Mouse (Mus musculus): Measurements from ENCODE around the gene Egfr.
A peak's percentile ranks its signal among the peaks of the same experiment; 100 is the strongest.

Egfr gene

DNA sequence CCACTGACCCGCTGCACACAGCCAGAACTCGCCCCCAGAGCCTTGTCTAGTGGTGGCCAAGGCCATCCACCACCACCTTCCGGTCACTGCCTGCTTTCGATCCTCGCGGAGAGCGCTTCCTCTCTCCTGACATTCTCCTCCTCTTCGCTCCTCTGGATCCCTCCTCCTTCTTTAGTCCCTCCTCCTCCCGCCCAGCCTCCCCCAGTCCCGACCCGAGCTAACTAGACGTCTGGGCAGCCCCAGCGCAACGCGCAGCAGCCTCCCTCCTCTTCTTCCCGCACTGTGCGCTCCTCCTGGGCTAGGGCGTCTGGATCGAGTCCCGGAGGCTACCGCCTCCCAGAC, at the start of gene Egfr:
Gene Egfr, plus strand, starts transcription at position 197 of the 342 bp plus-strand sequence.
- DNase-seq (ENCODE audit: low spot score in 2 of 2) = peak in 1 of 2 experiments; percentile 82

GRCm38 (mm10) chr11:16703221-16703620, 48.8 kb upstream of the Egfr start:
- DNase-seq (ENCODE audit: low spot score in 2 of 2) = no peak

DNA sequence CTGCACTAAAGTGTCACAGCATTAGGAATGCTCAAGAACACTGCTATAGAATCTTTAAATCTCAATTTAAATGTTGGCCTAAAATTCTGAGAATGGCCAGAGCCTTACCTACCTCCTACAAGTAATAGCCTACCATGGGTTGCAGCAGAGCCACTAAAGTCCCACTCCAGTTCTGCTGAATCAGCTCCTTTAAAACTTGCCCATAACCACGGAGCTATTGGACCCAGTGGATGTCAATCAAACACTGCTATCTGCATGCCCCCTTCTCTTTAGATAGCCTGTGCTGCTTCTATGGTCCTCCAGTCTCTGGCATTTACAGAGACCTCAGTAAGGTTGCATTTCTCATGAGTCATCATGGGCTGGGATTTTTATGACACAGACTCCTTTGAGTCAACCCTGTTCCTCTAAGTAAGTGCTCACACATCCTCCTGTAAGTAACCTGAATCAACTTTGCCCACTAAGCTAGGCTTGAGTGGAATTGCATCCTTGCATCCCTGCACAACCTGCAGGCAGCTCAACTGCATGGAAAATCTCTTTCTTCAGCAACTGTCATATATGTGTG, 16.8 kb upstream of the Egfr start:
- DNase-seq (ENCODE audit: low spot score in 2 of 2) = no peak

GRCm38 (mm10) chr11:16737323-16737722, 14.7 kb upstream of the Egfr start:
- DNase-seq (ENCODE audit: low spot score in 2 of 2) = no peak

DNA sequence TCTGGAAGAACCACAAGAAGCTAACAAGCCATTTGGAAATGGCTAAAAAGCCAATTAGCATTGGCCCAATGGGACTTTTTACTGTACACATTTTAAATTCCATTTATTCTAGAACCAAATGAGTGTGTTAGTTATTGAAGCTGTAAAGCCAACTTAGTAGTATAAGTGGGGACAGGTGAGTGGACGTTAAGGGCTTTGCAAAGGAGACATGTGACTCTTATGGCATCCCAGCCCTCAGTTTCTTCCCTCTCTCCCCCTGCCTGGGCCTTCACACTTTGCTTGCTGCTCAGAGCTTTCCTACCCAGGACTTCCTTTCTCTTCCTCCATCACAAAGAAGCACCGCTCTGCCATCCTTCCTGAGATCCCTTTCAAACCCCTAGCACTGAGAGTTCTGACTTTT, 13.3 kb upstream of the Egfr start:
- DNase-seq (ENCODE audit: low spot score in 2 of 2) = no peak

DNA sequence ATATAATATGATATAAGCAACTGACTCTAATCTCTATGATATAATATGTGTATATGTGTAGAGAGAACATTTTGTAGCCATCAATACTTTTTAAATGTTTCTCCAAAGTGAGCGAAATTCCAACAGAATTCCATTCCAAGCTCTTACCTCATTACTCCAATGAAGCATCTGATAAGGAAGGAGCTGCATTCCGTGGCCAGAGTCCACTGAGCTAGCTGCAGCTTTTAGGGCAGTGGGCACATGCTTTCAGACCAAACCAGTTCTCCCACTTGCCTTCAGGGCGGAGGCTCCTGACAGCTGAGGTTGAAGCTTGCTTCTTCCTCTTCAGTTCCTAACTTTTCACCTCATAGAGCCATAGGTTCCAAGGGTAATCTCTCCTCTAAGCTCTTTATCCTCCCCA, 12.8 kb upstream of the Egfr start:
- DNase-seq (ENCODE audit: low spot score in 2 of 2) = no peak

DNA sequence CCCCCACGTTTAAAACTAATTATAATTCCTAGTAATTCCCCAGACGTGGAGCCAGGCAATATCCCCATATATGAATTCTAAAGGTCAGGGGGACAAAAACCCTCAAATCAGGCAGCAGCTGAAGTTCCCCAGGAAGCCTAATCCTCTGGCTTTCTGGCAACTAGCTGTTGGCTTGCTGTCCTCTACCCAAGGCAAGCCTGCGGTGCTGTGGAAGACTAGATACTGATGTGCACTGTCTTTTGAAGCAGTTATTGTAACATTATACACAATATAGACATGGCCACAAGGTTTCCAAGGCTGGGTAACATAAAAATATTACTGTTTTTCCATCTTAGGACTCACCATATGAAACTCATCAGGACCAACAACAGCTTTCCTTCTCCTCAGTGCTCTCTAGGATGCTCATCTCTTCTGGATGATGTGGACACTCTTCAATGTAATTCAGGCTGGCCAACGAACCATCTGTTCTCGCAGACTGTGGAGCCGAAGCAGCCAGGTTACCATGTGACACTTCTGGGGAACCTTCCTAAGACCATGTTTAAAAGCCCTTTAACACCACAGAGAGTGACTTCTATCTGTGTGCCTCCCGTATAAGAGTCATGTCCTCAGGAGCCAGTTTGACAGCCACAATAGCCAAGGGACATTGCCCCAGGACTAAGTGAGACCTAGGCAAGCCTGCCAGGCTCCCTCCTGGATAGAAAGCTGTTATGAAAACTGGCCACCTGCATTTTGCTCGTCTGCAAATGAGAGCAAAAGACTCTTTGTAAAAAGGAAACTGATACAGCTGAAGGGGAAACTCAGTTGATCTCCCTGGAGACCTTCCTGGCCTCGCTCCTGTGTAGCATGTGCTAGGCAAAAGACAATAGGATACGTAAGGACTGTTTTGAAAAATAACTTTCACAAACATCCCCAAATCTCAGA, 11.1 kb upstream of the Egfr start:
- DNase-seq (ENCODE audit: low spot score in 2 of 2) = no peak

DNA sequence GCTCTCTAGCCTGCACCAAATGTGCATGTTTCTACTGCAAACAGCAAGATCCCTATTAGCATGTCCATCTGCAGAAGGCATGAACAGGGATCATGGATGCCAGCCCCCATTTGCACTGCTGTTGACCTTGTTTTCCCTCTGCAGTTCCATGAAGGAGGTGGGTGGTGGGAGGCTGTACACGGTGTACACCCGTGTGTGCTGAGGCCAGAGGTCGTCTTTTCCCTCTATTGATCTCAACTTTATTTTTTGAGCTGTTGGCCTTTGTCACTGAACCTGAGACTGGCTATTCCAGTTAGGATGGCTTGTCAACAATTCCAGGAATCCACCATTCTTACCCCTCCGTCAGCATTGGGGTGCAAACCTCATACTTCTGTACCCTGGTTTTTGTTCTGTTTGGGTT, 9.8 kb upstream of the Egfr start:
- DNase-seq (ENCODE audit: low spot score in 2 of 2) = no peak

DNA sequence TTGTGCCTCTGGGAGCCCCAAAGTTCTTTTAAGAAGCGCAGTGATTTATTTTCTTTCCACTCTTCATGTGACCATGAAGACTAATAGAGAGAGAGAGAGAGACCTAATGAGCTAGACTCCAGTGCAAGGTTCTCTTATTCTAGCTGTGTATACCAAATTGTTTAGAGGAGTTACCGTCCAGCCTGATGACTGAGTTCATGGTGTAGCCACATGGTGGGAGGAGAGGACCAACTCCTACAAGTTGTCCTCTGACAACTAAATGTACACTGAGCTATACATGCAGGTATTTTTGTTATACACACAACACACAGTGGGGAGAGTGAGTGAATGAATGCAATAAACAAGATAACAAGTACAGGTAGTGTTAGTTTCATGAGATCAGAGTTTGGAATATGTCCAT, 9.2 kb upstream of the Egfr start:
- DNase-seq (ENCODE audit: low spot score in 2 of 2) = no peak

- DNase-seq (ENCODE audit: low spot score in 2 of 2) = no peak
These were observed 483 bp upstream of the Egfr start for GRCm38 (mm10) chr11:16751457-16751982.

GRCm38 (mm10) chr11:16752349-16753153, 548 bp downstream of the Egfr start:
- peak; percentile 18 to 65 for DNase-seq (ENCODE audit: low spot score in 2 of 2)

- peak in 1 of 2 experiments; percentile 47 for DNase-seq (ENCODE audit: low spot score in 2 of 2)
These were observed 1.4 kb downstream of the Egfr start for GRCm38 (mm10) chr11:16753154-16754040.

GRCm38 (mm10) chr11:16759930-16760329, 7.9 kb downstream of the Egfr start:
- DNase-seq (ENCODE audit: low spot score in 2 of 2) = no peak

DNA sequence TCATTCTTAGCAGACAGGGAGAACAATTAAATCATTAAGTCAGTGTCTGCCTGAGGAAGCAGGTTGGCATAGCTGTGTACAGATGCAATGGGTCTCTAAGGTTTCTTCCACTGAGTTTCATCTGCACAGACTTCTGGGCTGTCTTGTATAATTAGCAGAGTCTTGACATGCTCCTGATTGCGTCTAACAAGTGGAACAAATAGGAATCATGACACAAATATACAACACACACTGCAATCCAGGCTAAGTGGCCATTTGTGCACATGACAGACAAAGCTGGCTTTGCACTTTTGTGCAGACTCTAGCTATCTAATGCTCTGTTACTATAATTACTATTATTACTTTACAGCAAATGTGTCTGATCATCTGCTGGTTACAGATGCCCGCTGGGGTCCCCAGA, 9.2 kb downstream of the Egfr start:
- DNase-seq (ENCODE audit: low spot score in 2 of 2) = no peak

DNA sequence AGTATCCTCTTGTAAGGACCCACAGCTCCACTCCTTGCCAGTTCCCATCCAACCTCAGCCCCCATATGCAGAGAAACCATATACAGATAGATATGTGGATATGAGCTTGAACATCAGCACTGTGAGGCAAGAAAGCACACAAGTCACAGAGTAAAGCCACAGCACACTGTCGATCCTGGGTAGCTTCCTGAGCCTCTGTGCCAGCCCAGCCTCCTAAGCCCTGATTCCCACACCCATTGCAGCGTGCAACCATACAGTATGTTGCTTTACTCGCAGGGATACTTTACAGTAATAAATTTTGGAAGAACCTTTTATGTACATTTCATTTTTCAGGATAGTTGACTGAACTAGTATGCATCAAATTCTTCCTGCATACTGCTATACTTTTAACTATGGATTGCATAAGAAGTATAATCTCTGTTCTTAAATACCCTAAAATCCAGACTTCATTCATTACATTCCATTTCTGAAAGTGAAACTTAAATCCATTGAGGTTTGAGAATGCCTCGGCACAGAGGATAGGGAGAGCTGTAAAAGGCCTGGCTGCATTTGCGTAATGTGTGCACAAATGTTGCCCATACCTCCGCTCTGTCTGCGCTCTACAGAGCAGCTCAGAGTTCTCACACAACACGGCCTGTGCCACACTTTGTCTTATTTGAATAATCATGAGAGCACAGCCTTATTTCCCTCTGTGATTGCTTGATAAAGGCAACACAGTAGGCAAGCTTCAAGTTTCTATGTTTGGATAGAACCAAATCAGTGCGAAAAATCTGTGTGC, 14.2 kb downstream of the Egfr start:
- DNase-seq (ENCODE audit: low spot score in 2 of 2) = no peak

GRCm38 (mm10) chr11:16767984-16768383, 16.0 kb downstream of the Egfr start:
- no peak for DNase-seq (ENCODE audit: low spot score in 2 of 2)

GRCm38 (mm10) chr11:16769276-16769675, 17.3 kb downstream of the Egfr start:
- DNase-seq (ENCODE audit: low spot score in 2 of 2) = peak in 1 of 2 experiments; percentile 48

- no peak for DNase-seq (ENCODE audit: low spot score in 2 of 2)
These were observed 17.8 kb downstream of the Egfr start for GRCm38 (mm10) chr11:16769709-16770303.

- no peak for DNase-seq (ENCODE audit: low spot score in 2 of 2)
These were observed 19.0 kb downstream of the Egfr start for GRCm38 (mm10) chr11:16770966-16771365.

DNA sequence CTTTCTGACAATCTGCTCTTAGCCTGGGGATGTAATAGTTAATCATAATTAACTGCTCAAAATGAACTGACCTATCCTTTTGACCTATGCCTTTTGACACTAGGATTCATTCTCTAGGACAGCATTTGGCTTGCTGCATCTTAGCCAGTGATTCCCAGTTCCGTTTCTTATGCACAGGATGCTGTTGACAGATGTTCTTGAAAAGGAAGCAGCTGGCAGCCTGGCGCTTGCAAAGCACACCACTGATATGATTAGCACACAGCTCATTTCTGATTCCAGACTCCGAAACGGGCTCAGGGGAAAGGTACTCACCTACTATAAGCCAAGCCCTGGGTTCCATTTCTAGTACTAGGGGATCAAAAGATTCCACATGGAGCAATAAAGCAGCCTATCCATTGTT, 20.7 kb downstream of the Egfr start:
- DNase-seq (ENCODE audit: low spot score in 2 of 2) = no peak
